Mouse (Mus musculus) left cerebral cortex, adult 8-10 months (tissue): ENCODE data around the gene Emp2. TPM values are rescaled to one million over a fixed set of nuclear protein-coding genes. Genes with fewer than 3 reads are reported as not detected.

Experiments
- DNase-seq, 2 experiments: peaks; one replicate each; pipeline ENCODE4 v3.0.0; 2022; ENCODE audit warnings: low spot score in 2 of 2
- microRNA-seq, 2 experiments: library from miRNA; unstranded; fragments of <30 nt; microRNA quantifications; one replicate each; pipeline ENCODE4 v1.2.0; 2022
- total RNA-seq, 4 experiments: library from RNA; stranded (reverse); gene quantifications; 2 replicates each; pipeline ENCODE4 v1.2.4; 2022

The Emp2 gene
- total RNA-seq, 4 experiments from 2014 or later = 11.0 to 13.4 (median 12.2) TPM

GRCm38 (mm10) chr16:10236601-10237000 lies 77.2 kb downstream of the Emp2 start:
- DNase-seq = no peak

Small RNAs within 50 kb of the gene (microRNA-seq; reads per million reads assigned to microRNA genes)
- 0 reads per million in 2 experiments for gene Gm22932

Other genes starting within 250 kb of the Emp2 start
- gene Rpl39l, start 143.7 kb downstream of the Emp2 start, total RNA-seq = not detected
- not detected for gene Atf7ip2, start 121.3 kb downstream of the Emp2 start, total RNA-seq
- gene Tekt5, start 81.5 kb upstream of the Emp2 start, total RNA-seq = 10 to 100 TPM in 3 of 4 experiments, 1 to 10 TPM in 1; 9.8 to 11.5 (median 10.4) TPM
- gene Nubp1, start 98.0 kb upstream of the Emp2 start, total RNA-seq = 10 to 100 TPM; 13.3 to 15.9 (median 14.4) TPM
- gene Tvp23a, start 133.4 kb upstream of the Emp2 start, total RNA-seq = 10 to 100 TPM; 26.6 to 29.9 (median 28.4) TPM
- gene Ciita, start 166.1 kb upstream of the Emp2 start, total RNA-seq = under 1 TPM in 3 of 4 experiments, not detected in 1; 0.25 to 0.42 (median 0.26) TPM
- gene Dexi, start 229.1 kb upstream of the Emp2 start, total RNA-seq = 10 to 100 TPM; 59.8 to 63.5 (median 62.6) TPM
- 10 to 100 TPM; 89.8 to 97.2 (median 91.2) TPM for gene Clec16a, start 231.4 kb upstream of the Emp2 start, total RNA-seq